Mouse (Mus musculus) hematopoietic stem cell, adult 5-6 weeks (primary cell): Measurements from ENCODE around the gene Bcorl1. TPM values are rescaled to one million over a fixed set of nuclear protein-coding genes. Genes with fewer than 3 reads are reported as not detected.

Experiments used
- ATAC-seq, 2 experiments: fragments of 125-278 bp in 1 of 2; replicated peaks in 1 of 2; 2 replicates each; pipeline ENCODE4 v1.8.0; 2016 to 2017; ENCODE audit warnings: inconsistent platforms in 2 of 2, mild to moderate bottlenecking in 2 of 2, moderate number of reproducible peaks in 2 of 2, low read depth in 1 of 2, moderate TSS enrichment in 1 of 2; ENCODE audit not compliant: low FRiP score in 2 of 2, poor library complexity in 2 of 2, severe bottlenecking in 2 of 2, insufficient read depth in 1 of 2, low TSS enrichment in 1 of 2
- total RNA-seq: library from RNA; stranded (forward); fragments of 172-1452, 232-1000 nt; gene quantifications from 2 replicates; pipeline ENCODE4 v1.2.3, GENCODE M21; 2017

Bcorl1 gene
- 9.6 and 12.4 TPM in 2 replicates for total RNA-seq

- ATAC-seq: no peak; a peak in 1 of 4 replicates
These were observed at the start of gene Bcorl1 for GRCm38 (mm10) chrX:48341141-48341540. Bcorl1 (plus strand) TSS chrX:48341358.

- ATAC-seq: no peak
These were observed 49.7 kb upstream of the Bcorl1 start for GRCm38 (mm10) chrX:48291413-48291812.

GRCm38 (mm10) chrX:48305356-48305755 is 35.8 kb upstream of the Bcorl1 start:
- no peak for ATAC-seq

GRCm38 (mm10) chrX:48310706-48311517 is 30.2 kb upstream of the Bcorl1 start:
- no peak for ATAC-seq

GRCm38 (mm10) chrX:48311727-48312126 is 29.4 kb upstream of the Bcorl1 start:
- no peak for ATAC-seq

GRCm38 (mm10) chrX:48314530-48315079 is 26.6 kb upstream of the Bcorl1 start:
- peak; percentile 91 to 96 for ATAC-seq

- no peak for ATAC-seq
These were observed 23.7 kb upstream of the Bcorl1 start for GRCm38 (mm10) chrX:48317444-48317843.

- ATAC-seq: peak; percentile 77 to 84
These were observed 23.0 kb upstream of the Bcorl1 start for GRCm38 (mm10) chrX:48318194-48318593.

GRCm38 (mm10) chrX:48340441-48341049 is 613 bp upstream of the Bcorl1 start:
- ATAC-seq: no peak

GRCm38 (mm10) chrX:48341621-48342161 is 533 bp downstream of the Bcorl1 start:
- ATAC-seq: no peak

GRCm38 (mm10) chrX:48342731-48343130 is 1.6 kb downstream of the Bcorl1 start:
- ATAC-seq: no peak

GRCm38 (mm10) chrX:48343461-48343952 is 2.3 kb downstream of the Bcorl1 start:
- ATAC-seq: peak; percentile 89 to 92

- ATAC-seq: no peak
These were observed 2.9 kb downstream of the Bcorl1 start for GRCm38 (mm10) chrX:48343966-48344642.

- ATAC-seq: no peak
These were observed 3.7 kb downstream of the Bcorl1 start for GRCm38 (mm10) chrX:48344643-48345384.

GRCm38 (mm10) chrX:48345385-48345932 is 4.3 kb downstream of the Bcorl1 start:
- ATAC-seq: peak in 1 of 2 experiments; percentile 16; a peak in 1 of 4 replicates

- no peak for ATAC-seq
These were observed 14.2 kb downstream of the Bcorl1 start for GRCm38 (mm10) chrX:48355346-48355745.
